Mouse (Mus musculus): ENCODE results near the gene Rgl3.

DNA sequence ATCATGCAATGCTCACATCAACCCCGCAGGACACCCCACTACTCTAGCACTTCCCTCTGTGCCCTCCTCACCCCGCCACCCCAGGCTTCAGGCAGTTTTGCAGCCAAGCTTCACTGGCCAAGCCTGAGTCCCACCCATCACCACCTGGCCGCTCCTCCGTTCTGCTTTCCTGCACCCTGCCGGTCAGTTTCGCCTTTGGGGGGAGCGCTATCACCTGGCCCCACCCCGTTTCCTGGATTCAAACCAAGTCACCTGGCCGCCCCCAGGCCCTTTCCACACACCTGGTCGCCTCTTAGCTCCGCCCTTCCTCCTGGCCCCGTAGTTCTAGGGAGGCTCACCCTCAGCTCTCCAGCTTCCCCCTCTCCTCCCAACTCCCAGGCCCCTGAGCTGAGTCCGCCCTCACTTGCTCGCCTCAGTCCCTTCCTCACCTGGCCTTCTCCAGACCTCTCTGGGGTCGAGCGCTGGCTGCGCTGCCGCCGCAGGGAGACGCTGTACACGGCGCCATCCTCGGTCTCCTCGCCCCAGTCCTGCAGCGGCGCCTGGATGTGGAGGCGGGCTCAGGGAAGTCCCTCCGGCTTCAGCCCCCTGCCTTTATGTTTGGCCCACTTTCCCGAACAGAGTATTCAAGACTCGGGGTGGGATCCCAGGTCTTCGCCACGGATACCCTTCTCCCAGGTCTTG, 685 bp downstream of the Rgl3 start:
- TF ChIP-seq CTCF (IDR thresholded peaks at IDR 0.05; ENCODE audit: low read depth, low read length) (peak; percentile 34; the same call in 1 of the 2 replicates), POLR2A (IDR thresholded peaks at IDR 0.05; ENCODE audit: extremely low read depth, insufficient read depth, low read length) (no peak)
